Mouse (Mus musculus) ES-Bruce4 (cell line): ENCODE measurements around the gene Mprip.

Source experiments
- CTCF ChIP-seq: IDR thresholded peaks from one replicate; pipeline ENCODE4 v1.8.1; 2011; ENCODE audit warnings: low read depth, low read length
- EP300 ChIP-seq: IDR thresholded peaks from 2 replicates; pipeline ENCODE4 v1.6.1; 2011; ENCODE audit warnings: low read depth, low read length; ENCODE audit not compliant: insufficient read depth

- TF ChIP-seq CTCF: no peak
- TF ChIP-seq EP300: no peak
Observed at GRCm38 (mm10) chr11:59649058-59649457, 12.0 kb upstream of the Mprip start.
